Mouse (Mus musculus): Measurements from ENCODE around the gene Tmc5. TPM values are rescaled to one million over a fixed set of nuclear protein-coding genes. Genes with fewer than 3 reads are reported as not detected.
A peak's percentile ranks its signal among the peaks of the same experiment; 100 is the strongest.

Tmc5 gene
- under 1 TPM; 0.29 to 0.32 TPM for total RNA-seq (2021)
- long read RNA-seq: 0 reads

DNA sequence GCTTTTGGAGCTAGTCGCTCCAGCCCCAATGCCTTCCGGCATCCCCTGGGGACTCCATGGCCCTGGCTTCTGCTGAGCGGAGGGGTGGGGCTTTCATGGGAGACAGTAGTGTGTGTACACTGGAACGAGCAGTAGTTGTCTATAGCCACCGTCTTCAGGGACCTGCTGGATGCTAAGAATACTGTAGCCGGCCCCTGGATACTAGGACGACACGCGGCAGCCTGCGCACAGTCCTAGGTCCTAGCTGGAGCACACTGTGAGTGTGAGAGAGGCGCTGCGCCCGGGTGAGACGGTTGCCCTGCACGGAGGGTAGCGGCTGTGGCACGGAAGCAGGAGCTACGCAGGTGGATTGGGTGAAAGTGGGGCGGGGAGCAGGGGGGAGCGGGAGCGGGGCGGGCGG is at the start of gene Tmc5:
Tmc5 (plus strand) TSS at position 97 of the 400 bp plus-strand sequence.
- DNase-seq (ENCODE audit: low spot score in 2 of 2): no peak

DNA sequence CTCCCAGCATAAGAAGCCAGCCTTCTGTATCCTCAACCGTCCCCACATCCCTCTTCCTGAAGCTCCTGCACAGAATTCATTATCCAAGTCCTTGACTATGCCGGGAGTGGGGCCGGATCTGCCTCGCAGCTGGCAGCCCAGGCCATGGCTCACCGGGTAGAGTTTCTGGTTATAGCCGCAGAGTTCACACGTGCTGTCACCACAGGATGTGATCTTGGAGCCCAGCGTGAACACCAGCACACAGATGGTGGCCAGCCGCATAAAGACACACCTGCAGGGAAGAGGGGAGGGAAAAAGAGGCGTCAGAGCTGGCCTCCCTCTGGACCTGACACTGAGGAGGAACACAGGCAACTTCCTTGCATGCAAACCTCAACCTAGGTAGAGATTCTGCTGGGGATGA is 49.6 kb upstream of the Tmc5 start:
- DNase-seq (ENCODE audit: low spot score in 2 of 2): no peak

DNA sequence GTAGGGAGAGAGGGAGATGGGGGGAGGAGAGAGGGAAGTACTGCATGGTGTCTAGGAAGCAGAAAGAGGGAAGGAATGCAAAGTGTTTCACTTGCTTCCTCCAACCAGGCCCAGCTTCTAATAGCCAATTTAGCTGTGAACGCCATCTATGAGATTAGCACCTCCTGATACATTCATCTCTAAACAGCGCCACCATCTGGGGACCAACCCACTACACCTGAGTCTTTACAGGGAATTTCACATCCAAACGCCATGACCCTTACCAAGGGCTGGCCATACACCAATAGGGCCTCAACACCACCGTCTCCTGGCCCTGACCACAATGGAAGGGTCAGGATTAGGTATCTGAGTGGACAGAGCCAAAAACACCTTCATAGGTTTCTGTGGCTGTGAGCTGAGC is 43.2 kb upstream of the Tmc5 start:
- no peak for DNase-seq (ENCODE audit: low spot score in 2 of 2)

DNA sequence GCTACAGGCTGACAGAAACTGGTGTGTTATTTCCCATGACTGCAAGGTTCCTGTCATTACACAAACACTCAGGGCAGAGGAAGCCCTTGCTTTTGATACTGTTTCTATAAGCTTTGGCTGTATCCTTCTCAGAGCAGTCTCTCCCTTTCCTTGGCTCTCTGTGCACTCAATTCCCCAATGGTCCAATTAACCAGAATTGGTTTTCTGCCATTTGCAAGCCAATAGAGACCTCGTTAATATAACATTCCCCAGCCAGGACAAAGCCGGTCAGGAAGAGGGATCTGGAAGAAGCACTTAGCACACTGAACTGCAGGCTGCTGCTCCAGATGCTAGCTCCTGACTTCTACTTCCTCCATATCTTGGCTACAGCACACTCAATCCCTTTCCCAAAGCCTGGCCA is 42.8 kb upstream of the Tmc5 start:
- no peak for DNase-seq (ENCODE audit: low spot score in 2 of 2)

- no peak for DNase-seq (ENCODE audit: low spot score in 2 of 2)
These were observed 28.0 kb upstream of the Tmc5 start for GRCm38 (mm10) chr7:118569121-118569543.

DNA sequence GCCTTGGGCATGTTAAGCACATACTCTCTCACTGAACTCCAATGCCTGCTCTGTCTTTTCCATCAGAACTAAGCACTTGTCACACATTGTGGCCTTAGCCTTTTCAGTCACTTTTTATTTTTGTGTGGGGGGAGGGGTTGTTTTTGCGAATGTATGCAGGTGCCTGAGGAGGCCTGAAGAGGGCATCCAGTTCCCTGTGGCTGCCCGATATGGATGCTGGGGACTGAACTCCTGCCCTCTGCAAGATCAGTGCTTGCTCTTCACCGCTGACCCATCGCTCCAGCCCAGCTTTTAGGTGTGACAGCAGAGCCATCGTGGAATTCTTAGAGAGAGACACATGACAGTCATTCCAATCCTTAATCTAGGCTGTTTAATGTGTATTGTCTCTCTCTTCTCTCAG is 25.7 kb upstream of the Tmc5 start:
- DNase-seq (ENCODE audit: low spot score in 2 of 2): no peak

DNA sequence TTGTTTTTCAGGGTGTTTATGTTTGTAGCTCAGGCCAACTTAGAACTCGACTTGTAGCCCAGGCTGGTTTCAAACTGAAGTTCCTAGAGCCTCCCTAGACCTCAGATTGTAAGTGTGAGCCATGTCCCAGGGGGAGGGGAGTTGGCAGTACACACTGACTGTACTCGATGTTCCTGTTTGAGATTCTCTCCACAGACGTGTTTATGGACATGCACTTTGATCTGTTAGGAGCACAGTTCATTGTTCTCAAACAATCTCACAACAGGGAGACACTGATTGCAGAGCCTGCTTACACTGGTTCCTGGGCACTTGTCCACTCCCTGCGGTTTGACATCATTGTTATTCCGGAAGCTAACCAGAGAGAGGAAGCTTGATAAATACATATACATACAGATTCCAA is 25.1 kb upstream of the Tmc5 start:
- DNase-seq (ENCODE audit: low spot score in 2 of 2): no peak

DNA sequence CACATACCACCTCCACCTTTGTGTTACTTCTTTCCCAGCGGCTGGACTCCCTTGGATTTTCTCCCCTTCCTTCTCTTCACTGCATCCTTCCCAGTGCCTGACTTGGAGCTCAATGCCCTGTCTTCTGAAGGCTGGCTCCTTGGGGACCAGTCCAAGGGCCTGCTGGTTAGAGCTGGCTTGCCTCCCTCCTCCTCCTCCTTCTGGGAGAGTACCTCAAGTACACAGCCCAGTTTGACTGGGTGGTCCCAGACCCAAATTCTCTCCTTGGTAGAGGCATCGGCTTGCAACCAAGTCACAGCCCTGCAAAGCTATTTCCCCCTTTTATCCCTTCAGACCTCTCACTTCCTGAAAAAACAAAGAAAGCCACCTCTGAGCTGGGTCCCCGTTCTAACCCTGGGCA is 18.8 kb upstream of the Tmc5 start:
- peak in 1 of 2 experiments; percentile 34 for DNase-seq (ENCODE audit: low spot score in 2 of 2)

DNA sequence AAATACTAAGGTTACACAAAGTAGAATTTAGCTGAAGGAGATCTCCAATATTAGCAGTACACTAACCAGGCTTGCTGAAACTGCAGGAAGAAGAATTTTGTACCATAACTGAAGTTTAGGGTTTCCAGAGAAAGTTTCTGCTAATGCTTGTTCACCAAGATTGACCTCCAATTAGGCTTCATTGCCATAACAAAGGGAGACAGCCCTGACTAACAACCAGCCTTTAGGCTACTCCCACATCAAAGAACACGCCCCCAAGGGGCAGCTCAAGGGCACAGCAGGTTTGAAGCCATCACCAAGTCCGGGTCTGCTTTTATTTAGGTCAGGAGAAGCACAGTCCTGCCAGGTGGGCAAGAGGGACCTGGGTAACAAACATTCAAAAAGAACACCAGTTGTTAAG is 17.2 kb upstream of the Tmc5 start:
- DNase-seq (ENCODE audit: low spot score in 2 of 2): no peak

GRCm38 (mm10) chr7:118583821-118584220 is 13.3 kb upstream of the Tmc5 start:
- DNase-seq (ENCODE audit: low spot score in 2 of 2): no peak

DNA sequence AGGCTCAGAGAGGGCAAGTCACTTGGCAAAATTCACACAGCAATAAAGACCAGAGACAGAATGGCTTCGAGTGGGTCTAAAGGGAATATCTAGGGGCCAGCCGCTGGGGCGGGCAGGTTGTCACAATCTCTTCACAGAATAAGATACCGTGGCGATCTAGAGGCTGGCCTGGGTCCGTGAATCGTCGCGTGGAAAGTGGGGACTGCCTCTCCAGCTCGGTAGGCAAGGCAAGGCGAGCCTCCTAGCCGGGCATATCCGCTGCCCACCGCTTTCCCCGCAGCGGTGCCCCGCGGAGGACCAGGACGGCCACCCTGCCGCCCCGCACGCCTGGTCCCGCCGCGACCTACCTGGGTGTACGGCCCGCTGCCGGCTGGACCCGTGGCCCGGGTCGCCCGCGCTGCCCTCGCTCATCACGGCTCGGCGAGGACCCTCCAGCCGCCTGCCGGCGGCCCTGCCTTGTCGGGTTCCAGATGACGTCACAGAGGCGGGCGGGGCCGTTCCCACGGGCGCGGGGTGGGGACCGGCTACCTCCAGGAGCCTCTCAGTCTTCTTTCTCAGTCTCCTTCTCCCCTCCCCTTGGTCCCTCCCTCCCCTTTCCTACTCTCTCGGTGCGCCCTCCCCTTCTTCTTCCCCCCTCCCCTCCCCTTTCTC is 12.7 kb upstream of the Tmc5 start, which contains the start of gene Tmc7:
Tmc7 (minus strand) TSS at position 480 of the 651 bp plus-strand sequence.
- peak; percentile 81 to 86 for DNase-seq (ENCODE audit: low spot score in 2 of 2)

- DNase-seq (ENCODE audit: low spot score in 2 of 2): peak in 1 of 2 experiments; percentile 30
These were observed 12.2 kb upstream of the Tmc5 start for GRCm38 (mm10) chr7:118584926-118585325.

GRCm38 (mm10) chr7:118585856-118586255 is 11.2 kb upstream of the Tmc5 start:
- no peak for DNase-seq (ENCODE audit: low spot score in 2 of 2)

DNA sequence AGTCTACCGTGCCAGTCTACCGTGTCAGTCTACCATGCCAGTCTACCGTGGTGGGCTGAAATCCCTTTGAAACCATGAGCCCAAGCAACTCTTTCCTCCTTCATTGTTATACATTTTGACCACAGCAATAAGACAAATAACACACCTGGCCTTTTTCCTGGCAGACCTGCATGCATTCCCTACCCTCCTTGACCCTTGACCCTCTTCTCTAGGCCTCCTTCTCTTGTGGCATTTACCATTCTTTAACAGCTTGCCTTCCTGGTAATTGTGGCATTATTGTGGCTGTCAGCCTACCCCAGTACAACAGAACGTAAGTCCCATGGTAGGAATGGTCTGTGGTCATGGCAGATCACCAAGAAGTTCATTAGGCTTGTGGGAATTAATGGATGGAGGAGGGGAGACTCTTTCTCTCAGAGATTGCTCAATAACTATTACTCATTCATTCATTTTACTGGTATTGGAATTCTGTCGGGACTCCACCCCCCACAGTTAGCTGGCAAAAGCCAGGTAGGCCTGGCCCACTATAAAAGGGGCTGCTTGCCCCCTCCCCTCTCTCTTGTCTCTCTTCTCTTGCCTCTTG is 6.3 kb upstream of the Tmc5 start:
- DNase-seq (ENCODE audit: low spot score in 2 of 2): no peak

GRCm38 (mm10) chr7:118592146-118592545 is 5.0 kb upstream of the Tmc5 start:
- peak; percentile 42 to 61 for DNase-seq (ENCODE audit: low spot score in 2 of 2)

DNA sequence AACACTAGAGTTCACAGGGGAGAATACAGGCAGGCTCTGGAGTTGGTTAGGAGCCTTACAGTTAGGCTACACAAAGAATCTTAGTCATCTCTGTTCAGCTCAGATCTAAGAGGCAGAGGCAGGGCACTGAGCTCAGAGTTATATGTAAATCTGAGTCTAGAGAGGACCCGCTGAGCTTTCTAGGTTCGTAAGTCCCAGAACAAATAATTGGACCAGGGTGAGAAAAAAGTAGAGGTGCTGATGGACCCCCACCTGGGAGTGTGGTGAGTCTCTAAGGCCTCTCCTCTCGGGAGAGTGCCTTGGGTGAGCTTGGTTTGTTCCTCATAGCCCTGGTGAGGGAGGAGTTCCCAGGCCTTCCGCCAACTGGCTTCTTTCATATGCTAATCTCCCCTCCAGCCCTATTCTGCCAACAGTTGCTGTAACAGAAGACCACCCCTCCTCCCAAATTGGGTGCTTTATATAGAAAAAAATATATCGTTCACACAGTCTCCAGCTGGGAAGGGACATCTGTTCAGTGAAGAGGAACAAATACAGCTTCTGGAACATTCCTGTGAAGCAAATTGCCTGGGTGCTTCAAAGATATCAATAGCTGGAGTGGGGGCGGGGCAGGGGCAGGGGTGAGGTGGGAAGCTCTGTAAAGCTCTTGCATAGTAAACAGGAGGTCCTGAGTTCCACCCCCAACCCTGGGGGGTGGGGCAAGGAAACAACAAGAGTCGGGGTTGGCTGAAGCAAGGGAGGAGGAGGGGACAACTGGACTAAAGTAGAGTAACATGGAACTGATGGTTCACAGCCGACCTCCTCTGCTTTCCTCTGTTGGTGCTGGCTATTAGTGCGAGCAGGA is 3.3 kb upstream of the Tmc5 start:
- peak; percentile 77 to 82 for DNase-seq (ENCODE audit: low spot score in 2 of 2)

GRCm38 (mm10) chr7:118594611-118595010 is 2.5 kb upstream of the Tmc5 start:
- no peak for DNase-seq (ENCODE audit: low spot score in 2 of 2)

DNA sequence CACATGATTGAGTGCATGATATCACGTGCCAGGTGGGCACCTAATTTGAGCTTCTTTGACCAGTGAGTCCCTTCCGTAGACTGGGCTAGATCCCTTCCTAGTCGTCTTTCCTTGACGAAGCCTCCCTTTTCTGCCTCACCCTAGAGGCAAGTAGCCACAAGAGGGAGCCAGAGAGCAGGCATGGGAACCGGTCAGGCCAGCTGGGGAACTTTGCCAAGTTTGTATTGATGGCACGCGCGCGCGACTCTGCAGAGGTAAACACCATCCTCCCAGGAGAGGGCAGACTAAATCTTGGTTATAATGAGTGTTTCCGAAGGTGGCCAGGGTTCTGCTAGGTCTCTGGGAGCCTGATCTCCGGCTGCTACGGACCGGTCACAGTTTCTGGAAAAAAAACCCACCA is 1.9 kb upstream of the Tmc5 start:
- DNase-seq (ENCODE audit: low spot score in 2 of 2): peak; percentile 98 to 99

- no peak for DNase-seq (ENCODE audit: low spot score in 2 of 2)
These were observed 826 bp upstream of the Tmc5 start for GRCm38 (mm10) chr7:118596271-118596670.

- DNase-seq (ENCODE audit: low spot score in 2 of 2): no peak
These were observed 3.0 kb downstream of the Tmc5 start for GRCm38 (mm10) chr7:118599954-118600631.

- no peak for DNase-seq (ENCODE audit: low spot score in 2 of 2)
These were observed 7.7 kb downstream of the Tmc5 start for GRCm38 (mm10) chr7:118604842-118605241.

GRCm38 (mm10) chr7:118609815-118610214 is 12.7 kb downstream of the Tmc5 start:
- no peak for DNase-seq (ENCODE audit: low spot score in 2 of 2)

All from layer of hippocampus, postnatal 10 days (tissue).